Mouse (Mus musculus) NIH3T3 (cell line): ENCODE results near the gene Tmem40.

Experiments
- DNase-seq: peaks from one replicate; pipeline ENCODE4 v3.0.0-alpha.2; 2012; ENCODE audit warnings: low read depth

Gene Tmem40

GRCm38 (mm10) chr6:115701302-115701701, 60.9 kb downstream of the Tmem40 start:
- no peak for DNase-seq

- DNase-seq, result no peak
These were observed 61.4 kb downstream of the Tmem40 start for GRCm38 (mm10) chr6:115700778-115701177.

GRCm38 (mm10) chr6:115698699-115699098, 63.5 kb downstream of the Tmem40 start:
- no peak for DNase-seq

- DNase-seq, result peak; percentile 80
These were observed 64.3 kb downstream of the Tmem40 start for GRCm38 (mm10) chr6:115697739-115698558.

GRCm38 (mm10) chr6:115696707-115697215, 65.4 kb downstream of the Tmem40 start:
- DNase-seq, result no peak

- peak; percentile 20 for DNase-seq
These were observed 67.1 kb downstream of the Tmem40 start for GRCm38 (mm10) chr6:115695124-115695523.

- peak; percentile 48 for DNase-seq
These were observed 67.8 kb downstream of the Tmem40 start for GRCm38 (mm10) chr6:115694441-115694842.

GRCm38 (mm10) chr6:115692963-115693730, 69.1 kb downstream of the Tmem40 start:
- DNase-seq, result peak; percentile 31

- DNase-seq, result no peak
These were observed 69.9 kb downstream of the Tmem40 start for GRCm38 (mm10) chr6:115692163-115692950.

- no peak for DNase-seq
These were observed 72.1 kb downstream of the Tmem40 start for GRCm38 (mm10) chr6:115690105-115690504.

- DNase-seq, result no peak
These were observed 73.6 kb downstream of the Tmem40 start for GRCm38 (mm10) chr6:115688589-115688988.

GRCm38 (mm10) chr6:115687753-115688152, 74.5 kb downstream of the Tmem40 start:
- DNase-seq, result no peak

- peak; percentile 59 for DNase-seq
These were observed 77.2 kb downstream of the Tmem40 start for GRCm38 (mm10) chr6:115684851-115685646.

- no peak for DNase-seq
These were observed 77.9 kb downstream of the Tmem40 start for GRCm38 (mm10) chr6:115684271-115684670.

GRCm38 (mm10) chr6:115681066-115681465, 81.1 kb downstream of the Tmem40 start:
- DNase-seq, result no peak
